21 mouse cellular contexts compared by ENCODE assay signal in genomic region chr11:68464260-68464659, GRCm38 (mm10).
"Had no signal": no experiment of that assay in that cellular context is flagged by ENCODE, and none has a peak within 500 bp of the region (broad histone marks: within the 10 kb centered on the region; RNA-seq: fewer than 3 reads in every experiment).

No protein-coding gene starts in this region.

- H3K9me3 ChIP-seq: kidney, embryonic 15.5 days; limb, embryonic 12.5 days; limb, embryonic 15.5 days; megakaryocyte, embryonic 14.5 days; neural tube, embryonic 12.5 days; neural tube, embryonic 15.5 days had no signal

- H3K36me3 ChIP-seq: kidney, embryonic 15.5 days; limb, embryonic 12.5 days; limb, embryonic 15.5 days; neural tube, embryonic 12.5 days; neural tube, embryonic 15.5 days had no signal

- ATAC-seq: intestine, postnatal 0 days; liver, postnatal 0 days had no signal

- H3K4me1 ChIP-seq: kidney, embryonic 15.5 days; limb, embryonic 12.5 days; limb, embryonic 15.5 days; megakaryocyte, embryonic 14.5 days; neural tube, embryonic 12.5 days; neural tube, embryonic 15.5 days had no signal

- H3K27ac ChIP-seq: kidney, embryonic 15.5 days; limb, embryonic 12.5 days; limb, embryonic 15.5 days; liver, embryonic 14.5 days; neural tube, embryonic 12.5 days; neural tube, embryonic 15.5 days; stomach, postnatal 0 days had no signal

- DNase-seq: kidney, adult 2 months; kidney, postnatal 10 days; kidney, postnatal 36 days; left cerebral cortex, postnatal 4 days; liver, postnatal 0 days; lung, embryonic 14.5 days; lung, postnatal 10 days; lung, postnatal 36 days; midbrain, embryonic 14.5 days; right cerebral cortex, adult 18-20 months; right cerebral cortex, postnatal 14 days; right cerebral cortex, postnatal 4 days had no signal

- H3K4me3 ChIP-seq: kidney, embryonic 15.5 days; limb, embryonic 12.5 days; limb, embryonic 15.5 days; megakaryocyte, embryonic 14.5 days; neural tube, embryonic 12.5 days; neural tube, embryonic 15.5 days had no signal

- H3K27me3 ChIP-seq: neural tube, embryonic 12.5 days; neural tube, embryonic 15.5 days had no signal
